Mouse (Mus musculus) C2C12 (cell line): ENCODE measurements around the gene R3hcc1l. TPM values are rescaled to one million over a fixed set of nuclear protein-coding genes. Genes with fewer than 3 reads are reported as not detected.

Source experiments
- H3K27me3 ChIP-seq: one replicate; pipeline ENCODE4 v1.6.1; 2011; ENCODE audit not compliant: control insufficient read depth, insufficient read depth, insufficient read length
- H3K36me3 ChIP-seq: one replicate; pipeline ENCODE4 v1.6.1; 2011; ENCODE audit not compliant: control insufficient read depth, insufficient read depth
- H3K4me3 ChIP-seq: one replicate; pipeline ENCODE4 v1.5.1; 2011; ENCODE audit warnings: mild to moderate bottlenecking, control low read depth; ENCODE audit not compliant: poor library complexity, insufficient read depth, severe bottlenecking
- H3K79me2 ChIP-seq: one replicate; pipeline ENCODE4 v1.6.1; 2011; ENCODE audit not compliant: control insufficient read depth, insufficient read depth
- H3K79me3 ChIP-seq: one replicate; pipeline ENCODE4 v1.6.1; 2011; ENCODE audit warnings: low read depth, control low read depth
- H3ac ChIP-seq: one replicate; pipeline ENCODE3; 2011; ENCODE audit warnings: low read depth; ENCODE audit not compliant: control insufficient read depth, insufficient read length
- CEBPB ChIP-seq: IDR thresholded peaks from one replicate; pipeline ENCODE4 v1.6.1; 2011; ENCODE audit warnings: low read depth, mild to moderate bottlenecking, control low read depth, moderate library complexity
- CTCF ChIP-seq: IDR thresholded peaks from one replicate; pipeline ENCODE4 v1.5.1; 2011; ENCODE audit not compliant: control insufficient read depth, insufficient read depth, insufficient read length
- FOSL1 ChIP-seq: IDR thresholded peaks from one replicate; pipeline ENCODE4 v1.8.0; 2011; ENCODE audit warnings: mild to moderate bottlenecking, low read length; ENCODE audit not compliant: poor library complexity, insufficient read depth, severe bottlenecking
- MAX ChIP-seq: IDR thresholded peaks from one replicate; pipeline ENCODE4 v1.6.1; 2011; ENCODE audit warnings: mild to moderate bottlenecking, control low read depth
- MYOD1 ChIP-seq: IDR thresholded peaks from one replicate; pipeline ENCODE4 v1.6.1; 2011; ENCODE audit warnings: low read depth; ENCODE audit not compliant: control insufficient read depth, insufficient read length
- MYOG ChIP-seq: IDR thresholded peaks from one replicate; pipeline ENCODE4 v1.6.1; 2011; ENCODE audit not compliant: control insufficient read depth, insufficient read length; ENCODE audit errors: extremely low read depth
- USF1 ChIP-seq: IDR thresholded peaks from one replicate; pipeline ENCODE4 v1.6.1; 2011; ENCODE audit warnings: low read depth, mild to moderate bottlenecking, control low read depth, moderate library complexity
- long read RNA-seq, 2 experiments: library from polyadenylated mRNA; unstranded; transcript quantifications; one replicate each; pipeline ENCODE4 v2.0.0; 2019 to 2020
- polyA plus RNA-seq: library from polyadenylated mRNA; unstranded; fragments of >200 nt; fragmentation: generic; extraction: Trizol; gene quantifications from one replicate; pipeline ENCODE4 v1.2.1, GENCODE M21; 2012; ENCODE audit warnings: missing spikeins

Gene R3hcc1l
- 3.3 TPM for polyA plus RNA-seq
- long read RNA-seq, experiment 1, full-length matches to known transcripts, result 10 of 11 reads
- long read RNA-seq, experiment 1, partial matches to known transcripts, result 0 of 11 reads
- long read RNA-seq, experiment 1, other reads (novel, unspliced or antisense), result 1 of 11 reads
- long read RNA-seq, experiment 2, full-length matches to known transcripts, result 97 of 105 reads
- long read RNA-seq, experiment 2, partial matches to known transcripts, result 3 of 105 reads
- long read RNA-seq, experiment 2, other reads (novel, unspliced or antisense), result 5 of 105 reads

DNA sequence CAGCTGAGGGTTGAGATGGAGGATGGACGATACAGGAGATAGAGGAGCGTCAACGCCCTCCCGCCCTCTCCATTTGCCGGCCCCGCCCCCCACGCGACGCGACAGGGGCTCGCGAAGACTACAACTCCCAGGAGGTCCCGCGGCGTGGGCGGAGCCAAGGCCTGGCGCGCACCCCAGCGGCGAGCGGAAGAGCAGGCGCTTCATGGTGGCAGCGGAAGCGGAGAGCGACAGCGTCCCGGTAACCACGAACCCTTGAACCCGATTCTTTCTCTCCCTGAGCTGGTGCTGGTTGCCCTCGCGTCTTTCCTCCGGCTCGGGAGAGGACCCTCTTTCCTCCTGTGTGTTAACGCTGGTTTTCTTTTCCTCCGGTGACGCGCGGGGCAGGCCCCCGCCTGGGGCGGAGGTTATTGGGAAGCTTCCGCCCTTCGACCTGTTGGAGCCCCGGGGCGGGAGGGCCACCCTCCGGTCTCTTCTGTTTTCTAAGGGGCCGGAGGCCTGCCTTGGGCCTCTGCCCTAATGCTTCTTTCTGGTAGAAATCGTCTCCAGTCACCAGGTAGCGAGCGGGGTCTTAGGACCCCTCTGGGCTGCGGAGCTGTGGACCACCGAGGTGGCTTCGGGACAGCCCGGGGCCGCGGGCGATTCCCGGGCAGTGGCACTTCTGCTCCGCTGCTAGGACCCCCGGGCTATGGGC lies at the start of gene R3hcc1l:
R3hcc1l (plus strand) TSS at position 140 of the 691 bp plus-strand sequence.
- peak within 1 kb of the TSS; percentile 94 for H3ac ChIP-seq
- peak; percentile 91 for TF ChIP-seq CTCF
- no peak for TF ChIP-seq MAX
- peaks cover 3% of the 10 kb centered on the region for H3K36me3 ChIP-seq
- peak within 1 kb of the TSS; percentile 84 for H3K4me3 ChIP-seq
- peaks cover 50% of the 10 kb centered on the region for H3K79me2 ChIP-seq
- H3K27me3 ChIP-seq, result peaks cover 5% of the 10 kb centered on the region
- peaks cover 32% of the 10 kb centered on the region for H3K79me3 ChIP-seq

DNA sequence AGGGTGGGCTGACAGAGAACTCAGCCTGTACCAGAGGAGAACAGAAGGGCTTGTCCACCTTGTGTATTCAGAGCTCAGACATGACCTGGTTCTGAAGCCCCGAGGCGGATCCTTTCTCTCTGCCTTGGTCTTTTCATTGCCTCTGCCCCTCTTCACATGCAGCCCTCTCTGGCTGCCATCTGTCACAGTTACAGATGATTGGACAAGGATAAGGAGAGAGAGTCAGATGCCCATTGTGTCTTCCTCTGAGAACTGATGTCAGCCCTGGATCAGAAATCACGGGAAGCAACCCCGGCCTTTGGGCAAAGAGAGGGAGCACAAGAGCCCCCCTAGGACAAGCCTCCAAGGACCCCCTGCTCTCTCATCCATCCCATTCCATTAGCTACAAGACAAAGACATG lies 47.0 kb upstream of the R3hcc1l start:
- no peaks in the 10 kb centered on the region for H3K36me3 ChIP-seq
- H3K27me3 ChIP-seq, result peaks cover 5% of the 10 kb centered on the region
- no peaks in the 10 kb centered on the region for H3K79me2 ChIP-seq
- H3K4me3 ChIP-seq, result no peak overlapping the region
- TF ChIP-seq MYOD1 (no peak), MYOG (no peak), FOSL1 (no peak), USF1 (no peak), CEBPB (no peak), CTCF (no peak), MAX (no peak)
- H3K79me3 ChIP-seq, result no peaks in the 10 kb centered on the region
- H3ac ChIP-seq, result no peak overlapping the region

DNA sequence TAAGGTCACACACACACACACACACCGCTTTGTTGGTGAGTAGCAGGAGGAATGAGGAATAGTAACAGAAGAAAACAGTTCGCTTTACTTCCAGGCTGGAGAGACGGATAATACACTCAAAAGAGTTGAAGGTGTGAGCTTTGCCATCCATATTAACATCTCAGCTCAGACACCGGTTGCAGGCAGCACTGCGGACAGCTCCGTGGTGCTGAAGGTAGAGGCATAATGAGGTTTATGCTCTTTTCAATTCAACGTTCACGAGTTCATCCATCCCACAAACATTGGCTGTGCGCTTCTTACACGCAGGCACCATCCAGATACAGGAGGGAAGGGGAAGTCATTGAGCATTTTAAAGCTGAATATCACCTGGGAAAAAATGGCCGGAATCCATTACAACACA lies 45.7 kb upstream of the R3hcc1l start:
- H3K79me3 ChIP-seq, result no peaks in the 10 kb centered on the region
- no peak overlapping the region for H3ac ChIP-seq
- no peak overlapping the region for H3K4me3 ChIP-seq
- no peaks in the 10 kb centered on the region for H3K36me3 ChIP-seq
- H3K79me2 ChIP-seq, result no peaks in the 10 kb centered on the region
- TF ChIP-seq MYOG (no peak), CEBPB (no peak), FOSL1 (no peak), USF1 (no peak), MYOD1 (no peak), MAX (no peak), CTCF (no peak)
- H3K27me3 ChIP-seq, result peaks cover 5% of the 10 kb centered on the region

DNA sequence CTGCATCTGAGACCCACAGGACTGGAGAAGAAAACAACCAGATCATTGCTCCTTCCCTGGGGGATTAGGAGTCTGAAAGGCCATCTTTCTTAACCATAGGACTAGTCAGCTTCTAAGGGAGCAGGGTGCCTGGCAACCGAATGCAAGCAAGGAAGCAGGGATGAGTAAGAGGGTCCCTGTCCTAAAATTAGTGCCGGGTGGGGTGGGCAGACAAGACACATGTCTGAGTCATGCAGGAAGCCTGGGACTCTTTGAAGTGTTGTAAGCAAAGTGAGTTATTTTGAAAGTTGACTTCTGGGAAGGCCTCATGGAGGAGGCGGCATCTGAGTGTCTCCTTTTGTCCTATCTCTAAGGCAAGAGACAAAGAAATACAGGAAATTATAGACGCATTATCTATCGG lies 40.8 kb upstream of the R3hcc1l start:
- H3ac ChIP-seq, result no peak overlapping the region
- TF ChIP-seq CTCF (no peak), USF1 (no peak), MYOD1 (no peak), FOSL1 (no peak), MYOG (no peak)
- H3K79me3 ChIP-seq, result no peaks in the 10 kb centered on the region
- H3K36me3 ChIP-seq, result no peaks in the 10 kb centered on the region
- H3K27me3 ChIP-seq, result peaks cover 5% of the 10 kb centered on the region
- H3K4me3 ChIP-seq, result no peak overlapping the region
- no peaks in the 10 kb centered on the region for H3K79me2 ChIP-seq

DNA sequence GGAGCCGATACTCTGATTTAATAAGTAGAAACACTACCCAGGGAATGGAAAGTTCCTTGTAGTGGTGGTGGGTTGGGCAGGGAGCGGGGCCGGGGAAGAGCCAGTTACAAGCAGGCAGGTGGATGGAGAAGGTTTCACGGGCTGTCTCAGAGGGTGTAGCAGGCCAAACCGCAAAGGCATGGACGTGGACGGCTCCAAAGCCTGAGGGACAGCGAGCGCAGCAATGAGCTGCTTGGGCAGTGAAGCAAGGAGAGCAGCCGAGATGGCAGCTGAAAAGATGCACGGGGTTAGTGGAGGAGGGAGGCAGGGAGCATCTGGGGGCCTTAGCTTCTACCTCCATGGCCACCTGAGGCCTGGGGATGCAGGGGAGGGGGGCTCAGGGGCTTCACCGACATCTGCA lies 40.3 kb upstream of the R3hcc1l start:
- no peak overlapping the region for H3ac ChIP-seq
- no peaks in the 10 kb centered on the region for H3K36me3 ChIP-seq
- H3K4me3 ChIP-seq, result no peak overlapping the region
- TF ChIP-seq MYOD1 (no peak), MAX (no peak), CTCF (no peak), CEBPB (no peak), MYOG (no peak), FOSL1 (no peak), USF1 (no peak)
- no peaks in the 10 kb centered on the region for H3K79me2 ChIP-seq
- H3K27me3 ChIP-seq, result peaks cover 5% of the 10 kb centered on the region
- H3K79me3 ChIP-seq, result no peaks in the 10 kb centered on the region

DNA sequence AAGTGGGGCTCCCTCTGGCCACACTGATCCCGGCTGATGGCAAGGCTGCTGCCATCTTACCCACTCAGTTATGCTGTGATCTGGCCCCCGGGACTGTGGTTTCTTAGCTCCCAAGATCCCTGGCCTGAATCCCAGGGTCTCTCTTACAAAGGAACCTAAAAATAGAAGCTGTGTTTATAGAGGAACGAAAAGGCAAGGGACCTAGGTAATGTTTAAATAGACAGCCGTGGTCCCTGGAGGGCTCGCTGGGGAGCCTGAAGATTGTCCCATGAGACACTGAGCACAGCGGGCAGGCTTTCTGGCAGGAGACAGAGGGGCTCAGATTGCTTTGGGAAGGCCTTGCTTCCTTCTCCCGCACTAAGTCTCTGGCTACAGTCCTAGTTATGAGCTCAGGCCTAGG lies 33.1 kb upstream of the R3hcc1l start:
- no peaks in the 10 kb centered on the region for H3K79me3 ChIP-seq
- no peak overlapping the region for H3K4me3 ChIP-seq
- TF ChIP-seq FOSL1, result no peak
- no peak for TF ChIP-seq MYOG
- TF ChIP-seq CEBPB, result no peak
- TF ChIP-seq CTCF, result no peak
- no peak for TF ChIP-seq MAX
- no peak for TF ChIP-seq MYOD1
- no peak for TF ChIP-seq USF1
- no peak overlapping the region for H3ac ChIP-seq
- no peaks in the 10 kb centered on the region for H3K79me2 ChIP-seq
- H3K36me3 ChIP-seq, result no peaks in the 10 kb centered on the region
- peaks cover 14% of the 10 kb centered on the region for H3K27me3 ChIP-seq
